Mouse (Mus musculus) fat pad, adult 2 months (tissue): ENCODE measurements around the gene Atn1.
"Not testable (repeated sequence)": the region's sequence is repeated elsewhere in the genome, so short reads cannot be mapped to it uniquely, and the experiment has no call there.

Source experiments
- DNase-seq: peaks from one replicate; pipeline ENCODE4 v3.0.0-alpha.2; 2011; ENCODE audit warnings: low read depth, low spot score; ENCODE audit errors: extremely low read depth

The Atn1 gene

GRCm38 (mm10) chr6:124755831-124756595 is at the start of gene Atn1, which contains the start of gene Gm45234:
Gene Atn1, minus strand, starts transcription at chr6:124756524.
Gene Gm45234, minus strand, starts transcription at chr6:124756021.
- no peak for DNase-seq

GRCm38 (mm10) chr6:124805341-124806321 is 49.3 kb upstream of the Atn1 start:
- peak; percentile 72 for DNase-seq

GRCm38 (mm10) chr6:124804341-124804740 is 48.0 kb upstream of the Atn1 start:
- no peak for DNase-seq

GRCm38 (mm10) chr6:124803691-124804090 is 47.4 kb upstream of the Atn1 start:
- DNase-seq, result not testable (repeated sequence)

GRCm38 (mm10) chr6:124803061-124803460 is 46.7 kb upstream of the Atn1 start:
- no peak for DNase-seq

- DNase-seq, result not testable (repeated sequence)
These were observed 46.1 kb upstream of the Atn1 start for GRCm38 (mm10) chr6:124802400-124802799.

GRCm38 (mm10) chr6:124796200-124796599 is 39.9 kb upstream of the Atn1 start:
- DNase-seq, result no peak

- no peak for DNase-seq
These were observed 39.5 kb upstream of the Atn1 start for GRCm38 (mm10) chr6:124795781-124796180.

GRCm38 (mm10) chr6:124791911-124792310 is 35.6 kb upstream of the Atn1 start:
- DNase-seq, result no peak

GRCm38 (mm10) chr6:124790121-124790520 is 33.8 kb upstream of the Atn1 start:
- DNase-seq, result no peak

GRCm38 (mm10) chr6:124789519-124789918 is 33.2 kb upstream of the Atn1 start:
- no peak for DNase-seq

- DNase-seq, result no peak
These were observed 31.4 kb upstream of the Atn1 start for GRCm38 (mm10) chr6:124787722-124788121.

- DNase-seq, result no peak
These were observed 30.6 kb upstream of the Atn1 start for GRCm38 (mm10) chr6:124786756-124787420.

GRCm38 (mm10) chr6:124782436-124782835 is 26.1 kb upstream of the Atn1 start:
- DNase-seq, result no peak

GRCm38 (mm10) chr6:124780917-124781316 is 24.6 kb upstream of the Atn1 start:
- DNase-seq, result no peak

- no peak for DNase-seq
These were observed 23.7 kb upstream of the Atn1 start for GRCm38 (mm10) chr6:124779984-124780416.

GRCm38 (mm10) chr6:124779222-124779983 is 23.1 kb upstream of the Atn1 start, which contains the start of gene Lrrc23:
Gene Lrrc23, minus strand, starts transcription at chr6:124779727.
- no peak for DNase-seq

- DNase-seq, result no peak
These were observed 14.2 kb upstream of the Atn1 start for GRCm38 (mm10) chr6:124770511-124770910.

- no peak for DNase-seq
These were observed 13.7 kb upstream of the Atn1 start for GRCm38 (mm10) chr6:124770013-124770412.

GRCm38 (mm10) chr6:124769101-124769765 is 12.9 kb upstream of the Atn1 start, which contains the start of gene Eno2:
Gene Eno2, minus strand, starts transcription at chr6:124769673.
- no peak for DNase-seq
